Mouse (Mus musculus) kidney, embryonic 15.5 days (tissue): Measurements from ENCODE around the gene Pdk4. TPM values are rescaled to one million over a fixed set of nuclear protein-coding genes. Genes with fewer than 3 reads are reported as not detected.

Source experiments
- ATAC-seq: fragments of 200-750 bp; cut with Nextera tagmentation; replicated peaks from 2 replicates; pipeline ENCODE4 v1.8.0; 2017; ENCODE audit warnings: moderate TSS enrichment; ENCODE audit not compliant: low FRiP score
- H3K27ac ChIP-seq: fragments of 300-500 bp; sonication (generic); 2 replicates; pipeline ENCODE4 v1.5.1; 2015; ENCODE audit warnings: mild to moderate bottlenecking, inconsistent platforms
- H3K27me3 ChIP-seq: fragments of 300-500 bp; sonication (generic); 2 replicates; pipeline ENCODE4 v1.6.1; 2015; ENCODE audit warnings: inconsistent platforms
- H3K36me3 ChIP-seq: fragments of 300-500 bp; sonication (generic); 2 replicates; pipeline ENCODE4 v1.6.1; 2015; ENCODE audit warnings: inconsistent platforms
- H3K4me1 ChIP-seq: fragments of 300-500 bp; sonication (generic); 2 replicates; pipeline ENCODE4 v1.6.1; 2015; ENCODE audit warnings: inconsistent platforms
- H3K4me2 ChIP-seq: fragments of 300-500 bp; sonication (generic); 2 replicates; pipeline ENCODE4 v1.6.1; 2015; ENCODE audit warnings: moderate library complexity, mild to moderate bottlenecking, inconsistent platforms
- H3K4me3 ChIP-seq: fragments of 300-500 bp; sonication (generic); replicated peaks from 2 replicates; pipeline ENCODE4 v1.5.1; 2015; ENCODE audit warnings: mild to moderate bottlenecking, inconsistent platforms
- H3K9ac ChIP-seq: fragments of 300-500 bp; sonication (generic); 2 replicates; pipeline ENCODE4 v1.6.1; 2015; ENCODE audit warnings: mild to moderate bottlenecking, inconsistent platforms
- H3K9me3 ChIP-seq: fragments of 300-500 bp; sonication (generic); replicated peaks from 2 replicates; pipeline ENCODE4 v1.6.1; 2016; ENCODE audit warnings: inconsistent platforms
- WGBS: fragments of 180-500 bp; shearing (Covaris S2); methylation state at CpG from one replicate; pipeline ENCODE4 v1.1.7; 2015; ENCODE audit warnings: mixed read lengths; 5-methylcytosine and 5-hydroxymethylcytosine counted together
- polyA plus RNA-seq: library from polyadenylated mRNA; unstranded; fragments of >200 nt; fragmentation: Nextera tagmentation; extraction: Ambion mirVana; gene quantifications from 2 replicates; pipeline ENCODE4 v1.2.1, GENCODE M21; 2015

Pdk4 gene
- polyA plus RNA-seq: 2.7 and 3.7 TPM in 2 replicates

DNA sequence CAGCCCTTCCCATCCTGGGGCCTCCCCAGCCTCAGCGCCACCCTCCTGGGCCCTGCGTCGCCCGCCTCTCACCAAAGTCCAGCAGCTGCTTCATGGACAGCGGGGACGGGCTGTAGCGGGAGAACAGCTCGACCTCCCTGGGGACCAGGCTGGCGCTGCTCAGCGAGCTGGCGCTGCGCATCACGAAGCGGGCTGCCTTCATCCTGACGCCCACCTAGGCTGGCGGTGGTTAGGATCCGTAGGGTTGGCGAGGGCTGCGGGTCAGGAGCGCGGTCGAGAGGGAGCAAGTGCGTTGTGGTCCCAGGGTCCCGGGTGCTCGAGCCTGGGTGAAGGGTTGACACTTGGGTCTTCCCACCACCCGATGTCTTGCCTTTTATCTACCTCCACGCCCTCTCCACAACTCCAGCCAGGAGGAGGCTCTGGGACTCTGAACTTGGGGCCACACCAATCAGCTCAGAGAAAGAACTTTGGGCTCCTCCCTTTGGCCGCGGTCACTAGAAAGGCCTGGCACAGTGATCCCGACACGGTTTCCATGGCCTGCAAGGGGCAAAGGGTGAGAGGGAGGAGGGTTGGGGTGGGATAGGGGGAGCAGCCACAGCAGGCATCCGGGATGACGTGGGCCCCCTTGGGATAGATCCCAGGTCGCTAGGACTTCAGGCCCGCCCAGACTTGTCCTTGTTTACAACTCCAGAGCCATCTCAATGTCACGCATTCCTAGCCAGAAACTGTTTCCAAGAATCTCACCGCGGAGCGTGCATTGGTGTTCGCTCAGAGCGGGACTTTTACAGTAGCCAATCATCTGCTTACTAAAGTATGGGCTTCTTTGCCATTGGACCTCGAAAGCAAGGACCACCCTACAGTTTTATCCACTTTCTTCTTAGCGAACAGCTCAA lies at the start of gene Pdk4:
Gene Pdk4 (minus strand): TSS at position 349 of the 893 bp plus-strand sequence.
- Histone ChIP-seq H3K4me2 (peak within 1 kb of the TSS; percentile 98), H3K4me1 (peaks cover 7% of the 10 kb centered on the region), H3K9ac (peak within 1 kb of the TSS; percentile 55), H3K9me3 (no peaks in the 10 kb centered on the region), H3K4me3 (peak within 1 kb of the TSS; percentile 62), H3K27ac (peak within 1 kb of the TSS; percentile 78), H3K27me3 (no peaks in the 10 kb centered on the region), H3K36me3 (no peaks in the 10 kb centered on the region)
- ATAC-seq: peak; percentile 98
- 1% methylated on average over 43 of the region's 43 CpGs for WGBS

DNA sequence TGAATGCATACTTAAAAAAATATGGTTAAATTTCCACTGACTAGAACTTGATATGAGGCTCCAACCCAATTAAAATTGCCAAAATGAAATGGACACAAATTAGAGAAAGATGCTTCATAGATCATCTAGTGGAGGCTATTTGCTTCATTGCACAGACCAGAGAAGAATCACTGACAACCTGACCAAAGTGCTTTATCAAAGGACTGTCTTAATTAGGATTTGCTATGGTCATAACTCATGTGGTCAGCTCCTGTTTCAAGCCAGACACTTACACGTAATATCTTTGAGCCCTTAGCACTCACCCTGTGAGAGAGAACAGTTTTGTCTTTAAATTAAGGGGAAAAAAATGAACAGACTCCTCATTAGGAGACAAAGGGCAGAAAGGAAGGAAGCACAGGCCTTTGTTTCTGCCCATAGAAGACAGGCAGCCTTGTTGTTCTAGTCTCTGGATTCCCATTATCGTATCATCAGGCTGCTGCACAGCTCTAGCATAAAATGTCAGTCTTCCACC lies 41.8 kb upstream of the Pdk4 start:
- Histone ChIP-seq H3K36me3 (no peaks in the 10 kb centered on the region), H3K9ac (no peak overlapping the region), H3K27me3 (no peaks in the 10 kb centered on the region), H3K4me2 (no peak overlapping the region), H3K4me1 (no peaks in the 10 kb centered on the region), H3K9me3 (no peaks in the 10 kb centered on the region), H3K4me3 (no peak overlapping the region), H3K27ac (no peak overlapping the region)
- ATAC-seq: 0 out of 2 replicates have a peak, but pooled peaks have one; percentile 62
- 37% methylated on average over 2 of the region's 2 CpGs for WGBS

DNA sequence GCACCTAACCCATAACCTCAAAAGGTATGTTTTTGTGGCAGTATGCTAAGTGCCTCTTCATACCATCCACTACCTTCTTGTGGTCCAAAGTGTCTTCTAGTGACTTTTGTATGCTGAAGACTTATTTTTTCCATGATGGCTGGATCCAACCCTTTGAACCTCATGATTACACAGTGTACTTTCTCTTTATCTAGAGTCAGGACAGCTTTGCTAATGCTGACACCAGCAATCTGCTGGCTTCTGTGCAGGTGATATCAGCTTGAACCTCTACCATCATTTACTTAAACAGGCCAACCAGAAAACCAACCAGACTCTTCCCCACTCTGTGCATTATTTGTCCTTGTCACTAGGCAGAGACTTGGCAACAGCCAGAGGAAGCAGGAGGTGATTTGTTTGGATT lies 39.6 kb upstream of the Pdk4 start:
- Histone ChIP-seq H3K9ac (no peak overlapping the region), H3K4me2 (no peak overlapping the region), H3K36me3 (no peaks in the 10 kb centered on the region), H3K4me1 (no peaks in the 10 kb centered on the region), H3K4me3 (no peak overlapping the region), H3K9me3 (no peaks in the 10 kb centered on the region), H3K27ac (no peak overlapping the region), H3K27me3 (no peaks in the 10 kb centered on the region)
- ATAC-seq: no peak

GRCm38 (mm10) chr6:5517091-5517490 lies 21.0 kb upstream of the Pdk4 start:
- Histone ChIP-seq H3K9me3 (no peaks in the 10 kb centered on the region), H3K4me1 (no peaks in the 10 kb centered on the region), H3K4me2 (no peak overlapping the region), H3K27me3 (no peaks in the 10 kb centered on the region), H3K27ac (no peak overlapping the region), H3K4me3 (no peak overlapping the region), H3K9ac (no peak overlapping the region), H3K36me3 (no peaks in the 10 kb centered on the region)
- 71% methylated on average over 5 of the region's 5 CpGs for WGBS
- ATAC-seq: no peak

GRCm38 (mm10) chr6:5509757-5510156 lies 13.6 kb upstream of the Pdk4 start:
- Histone ChIP-seq H3K4me2 (no peak overlapping the region; the same call in 1 of the 2 replicates), H3K27me3 (no peaks in the 10 kb centered on the region), H3K4me3 (no peak overlapping the region), H3K36me3 (no peaks in the 10 kb centered on the region), H3K9me3 (no peaks in the 10 kb centered on the region), H3K4me1 (peaks cover 20% of the 10 kb centered on the region), H3K9ac (no peak overlapping the region), H3K27ac (peak overlapping the region; percentile 59)
- peak; percentile 97 for ATAC-seq
- 8% methylated on average over 5 of the region's 5 CpGs for WGBS

- H3K9me3 ChIP-seq: no peaks in the 10 kb centered on the region
- ATAC-seq: peak; percentile 50
- H3K27ac ChIP-seq: peak overlapping the region; percentile 57
- no peak overlapping the region for H3K9ac ChIP-seq
- H3K27me3 ChIP-seq: no peaks in the 10 kb centered on the region
- no peak overlapping the region for H3K4me3 ChIP-seq
- no peaks in the 10 kb centered on the region for H3K36me3 ChIP-seq
- whole genome bisulfite sequencing: 10% methylated on average over 5 of the region's 5 CpGs
- peaks cover 20% of the 10 kb centered on the region for H3K4me1 ChIP-seq
- no peak overlapping the region; the same call in 1 of the 2 replicates for H3K4me2 ChIP-seq
Observed at GRCm38 (mm10) chr6:5509303-5509702, 13.2 kb upstream of the Pdk4 start.

GRCm38 (mm10) chr6:5507821-5508220 lies 11.7 kb upstream of the Pdk4 start:
- no peak overlapping the region for H3K9ac ChIP-seq
- H3K36me3 ChIP-seq: no peaks in the 10 kb centered on the region
- no peak overlapping the region for H3K27ac ChIP-seq
- ATAC-seq: no peak
- no peaks in the 10 kb centered on the region for H3K9me3 ChIP-seq
- peaks cover 20% of the 10 kb centered on the region for H3K4me1 ChIP-seq
- WGBS: 49% methylated on average over 5 of the region's 5 CpGs
- H3K4me3 ChIP-seq: no peak overlapping the region
- H3K27me3 ChIP-seq: no peaks in the 10 kb centered on the region
- no peak overlapping the region for H3K4me2 ChIP-seq

DNA sequence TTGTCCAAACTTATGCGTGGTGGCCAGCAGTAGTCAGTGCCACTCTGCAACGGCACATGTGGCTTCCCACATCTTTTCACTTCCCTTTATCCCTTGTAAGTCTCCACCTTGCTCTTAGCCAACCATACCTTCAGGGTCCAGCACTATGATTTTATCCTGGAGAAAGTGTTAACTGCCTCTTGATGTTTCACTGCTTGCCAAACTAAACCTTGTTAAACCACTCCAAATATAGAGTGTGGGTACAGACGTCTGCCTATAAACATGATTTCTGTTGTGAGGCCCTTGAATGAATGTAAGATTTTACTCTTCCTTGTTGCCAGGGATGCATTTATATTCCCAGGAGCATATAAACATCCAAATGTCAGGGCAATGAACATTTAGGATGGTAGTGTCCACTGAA lies 10.2 kb upstream of the Pdk4 start:
- Histone ChIP-seq H3K4me1 (peaks cover 20% of the 10 kb centered on the region), H3K27me3 (no peaks in the 10 kb centered on the region), H3K4me2 (no peak overlapping the region), H3K27ac (no peak overlapping the region), H3K4me3 (no peak overlapping the region), H3K9ac (no peak overlapping the region), H3K36me3 (no peaks in the 10 kb centered on the region), H3K9me3 (no peaks in the 10 kb centered on the region)
- WGBS: 97% methylated on average over 3 of the region's 3 CpGs
- no peak for ATAC-seq

DNA sequence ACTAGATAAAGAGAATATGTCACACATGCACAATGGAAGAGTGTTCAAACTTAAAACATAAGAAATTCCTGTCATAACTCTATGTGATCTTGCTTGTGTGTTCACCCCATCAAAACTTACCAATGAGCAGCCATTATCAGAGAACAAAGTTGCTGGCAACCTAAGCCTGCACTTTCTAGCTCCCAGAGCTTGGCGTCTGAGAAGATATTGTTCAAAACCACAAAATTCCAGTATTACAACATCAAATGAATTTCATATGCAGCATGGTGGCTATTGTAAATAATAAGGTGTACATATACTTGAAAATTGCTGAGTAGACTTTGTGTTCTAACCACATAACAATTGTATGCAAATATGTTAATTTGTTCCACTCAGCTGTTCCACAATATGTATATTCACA lies 6.7 kb upstream of the Pdk4 start:
- H3K4me2 ChIP-seq: no peak overlapping the region
- WGBS: 92% methylated on average over 1 of the region's 1 CpGs
- H3K4me3 ChIP-seq: no peak overlapping the region
- no peak overlapping the region for H3K9ac ChIP-seq
- H3K27ac ChIP-seq: no peak overlapping the region
- H3K27me3 ChIP-seq: no peaks in the 10 kb centered on the region
- ATAC-seq: no peak
- no peaks in the 10 kb centered on the region for H3K9me3 ChIP-seq
- H3K4me1 ChIP-seq: no peaks in the 10 kb centered on the region; the same call in 1 of the 2 replicates
- H3K36me3 ChIP-seq: no peaks in the 10 kb centered on the region

GRCm38 (mm10) chr6:5501551-5501950 lies 5.4 kb upstream of the Pdk4 start:
- H3K36me3 ChIP-seq: no peaks in the 10 kb centered on the region
- H3K4me3 ChIP-seq: no peak overlapping the region
- 0 out of 2 replicates have a peak, but pooled peaks cover 4% of the 10 kb centered on the region for H3K4me1 ChIP-seq
- 79% methylated on average over 10 of the region's 10 CpGs for WGBS
- H3K27me3 ChIP-seq: no peaks in the 10 kb centered on the region
- H3K27ac ChIP-seq: no peak overlapping the region
- H3K9me3 ChIP-seq: no peaks in the 10 kb centered on the region
- ATAC-seq: no peak
- no peak overlapping the region for H3K4me2 ChIP-seq
- H3K9ac ChIP-seq: no peak overlapping the region

- Histone ChIP-seq H3K36me3 (no peaks in the 10 kb centered on the region), H3K4me1 (peaks cover 7% of the 10 kb centered on the region), H3K9ac (no peak overlapping the region), H3K27me3 (no peaks in the 10 kb centered on the region), H3K27ac (no peak overlapping the region), H3K4me3 (no peak overlapping the region), H3K9me3 (no peaks in the 10 kb centered on the region), H3K4me2 (no peak overlapping the region)
- ATAC-seq: no peak
- 83% methylated on average over 11 of the region's 11 CpGs for WGBS
Observed at GRCm38 (mm10) chr6:5498740-5499139, 2.6 kb upstream of the Pdk4 start.

- no peak overlapping the region for H3K9ac ChIP-seq
- H3K27me3 ChIP-seq: no peaks in the 10 kb centered on the region
- H3K4me1 ChIP-seq: peaks cover 7% of the 10 kb centered on the region
- peak overlapping the region; percentile 56; the same call in 1 of the 2 replicates for H3K27ac ChIP-seq
- H3K9me3 ChIP-seq: no peaks in the 10 kb centered on the region
- no peaks in the 10 kb centered on the region for H3K36me3 ChIP-seq
- 48% methylated on average over 3 of the region's 3 CpGs for WGBS
- ATAC-seq: no peak
- peak overlapping the region; percentile 62 for H3K4me3 ChIP-seq
- H3K4me2 ChIP-seq: peak overlapping the region; percentile 98
Observed at GRCm38 (mm10) chr6:5496854-5497235, 736 bp upstream of the Pdk4 start.
